Mouse (Mus musculus): ENCODE measurements at regions not wholly inside any gene's neighbourhood (a gene's known extent, or its start where the extent isn't known, plus 50 kb on each side); places are given as distances from the start of the nearest gene placed in this dataset.

DNA sequence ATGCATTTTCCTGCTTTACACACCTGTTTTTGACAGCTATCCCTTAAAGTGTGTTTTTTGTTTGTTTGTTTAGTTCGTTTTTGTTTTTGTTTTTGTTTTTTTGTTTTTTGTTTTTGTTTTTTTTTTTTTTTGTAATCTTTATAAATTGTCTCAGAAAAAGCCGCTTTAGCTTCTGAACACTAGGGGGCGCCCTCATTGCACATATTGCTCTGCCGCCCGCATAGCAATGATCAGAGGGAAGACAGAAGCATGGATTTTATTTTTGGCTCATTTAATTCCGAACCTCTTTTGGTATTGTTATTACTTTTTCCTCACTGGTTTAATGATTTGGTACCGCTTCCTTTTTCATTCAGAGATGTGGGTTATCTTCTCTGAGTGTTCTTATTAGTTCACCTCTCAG, 569.9 kb upstream of the Gm10800 start:
- peak; percentile 77 to 85 for DNase-seq

Data from cerebellum, postnatal 14 days (tissue).